Mouse (Mus musculus) stomach, embryonic 15.5 days (tissue): ENCODE results near the gene Pla2g15. TPM values are rescaled to one million over a fixed set of nuclear protein-coding genes. Genes with fewer than 3 reads are reported as not detected.
"Not testable (repeated sequence)": the region's sequence is repeated elsewhere in the genome, so short reads cannot be mapped to it uniquely, and the experiment has no call there.

ENCODE experiments used
- ATAC-seq: fragments of 200-750 bp; cut with Nextera tagmentation; 2 replicates; pipeline ENCODE4 v1.8.0; 2017; ENCODE audit warnings: low read depth, moderate number of reproducible peaks, moderate TSS enrichment; ENCODE audit not compliant: insufficient read depth, low FRiP score
- H3K27ac ChIP-seq: fragments of 300-500 bp; sonication (generic); 2 replicates; pipeline ENCODE4 v1.5.1; 2015; ENCODE audit warnings: mild to moderate bottlenecking, inconsistent platforms
- H3K27me3 ChIP-seq: fragments of 300-500 bp; sonication (generic); replicated peaks from 2 replicates; pipeline ENCODE4 v1.6.1; 2015; ENCODE audit warnings: inconsistent platforms
- H3K36me3 ChIP-seq: fragments of 300-500 bp; sonication (generic); 2 replicates; pipeline ENCODE4 v1.6.1; 2015; ENCODE audit warnings: inconsistent platforms
- H3K4me1 ChIP-seq: fragments of 300-500 bp; sonication (generic); 2 replicates; pipeline ENCODE4 v1.6.1; 2015; ENCODE audit warnings: inconsistent platforms
- H3K4me2 ChIP-seq: fragments of 300-500 bp; sonication (generic); 2 replicates; pipeline ENCODE4 v1.6.1; 2015; ENCODE audit warnings: mild to moderate bottlenecking, inconsistent platforms
- H3K4me3 ChIP-seq: fragments of 300-500 bp; sonication (generic); replicated peaks from 2 replicates; pipeline ENCODE4 v1.5.1; 2015; ENCODE audit warnings: inconsistent platforms
- H3K9ac ChIP-seq: fragments of 300-500 bp; sonication (generic); 2 replicates; pipeline ENCODE4 v1.6.1; 2015; ENCODE audit warnings: inconsistent platforms
- H3K9me3 ChIP-seq: fragments of 300-500 bp; sonication (generic); 2 replicates; pipeline ENCODE4 v1.6.1; 2016; ENCODE audit warnings: inconsistent platforms
- WGBS: fragments of 180-500 bp; shearing (Covaris S2); methylation state at CpG from one replicate; pipeline ENCODE4 v1.1.7; 2015; 5-methylcytosine and 5-hydroxymethylcytosine counted together
- polyA plus RNA-seq: library from polyadenylated mRNA; unstranded; fragments of >200 nt; fragmentation: Nextera tagmentation; extraction: Ambion mirVana; gene quantifications from 2 replicates; pipeline ENCODE4 v1.2.1, GENCODE M21; 2015

Pla2g15 gene
- polyA plus RNA-seq, 1 experiment from 2014 or later = 11.9 TPM

DNA sequence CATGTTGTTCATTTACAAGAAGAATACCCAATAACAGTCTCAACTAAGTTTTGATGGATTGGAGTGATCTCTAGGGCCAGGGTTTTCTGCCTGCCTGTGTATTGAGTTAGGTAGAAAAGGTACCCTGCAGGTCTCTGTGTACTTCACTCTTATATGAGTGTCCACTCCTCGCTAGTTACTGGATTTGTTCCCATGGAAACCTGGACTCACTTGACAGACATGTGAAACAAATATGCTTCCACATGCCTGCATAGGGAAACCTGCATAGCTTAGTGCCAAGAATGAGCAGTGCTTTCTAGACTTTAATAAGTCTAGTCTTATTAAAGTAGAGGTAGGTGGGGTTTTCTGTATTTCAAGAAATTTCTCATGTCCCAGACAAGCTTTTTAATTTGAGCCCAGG is 26.7 kb downstream of the Pla2g15 start:
- no peak overlapping the region for H3K4me2 ChIP-seq
- no peak overlapping the region for H3K4me3 ChIP-seq
- H3K36me3 ChIP-seq = peaks cover 1% of the 10 kb centered on the region; the same call in 1 of the 2 replicates
- H3K27ac ChIP-seq = no peak overlapping the region
- no peak overlapping the region for H3K9ac ChIP-seq
- H3K27me3 ChIP-seq = no peaks in the 10 kb centered on the region
- WGBS = 14% methylated on average over 1 of the region's 1 CpGs
- no peaks in the 10 kb centered on the region for H3K9me3 ChIP-seq
- peaks cover 8% of the 10 kb centered on the region; the same call in 1 of the 2 replicates for H3K4me1 ChIP-seq
- ATAC-seq = no peak

GRCm38 (mm10) chr8:106177594-106177993 is 27.4 kb downstream of the Pla2g15 start:
- Histone ChIP-seq H3K4me3 (no peak overlapping the region), H3K36me3 (peaks cover 3% of the 10 kb centered on the region; the same call in 1 of the 2 replicates), H3K27ac (no peak overlapping the region), H3K4me2 (no peak overlapping the region), H3K4me1 (peaks cover 8% of the 10 kb centered on the region; the same call in 1 of the 2 replicates), H3K9me3 (no peaks in the 10 kb centered on the region), H3K9ac (no peak overlapping the region), H3K27me3 (no peaks in the 10 kb centered on the region)
- 49% methylated on average over 1 of the region's 1 CpGs for WGBS
- ATAC-seq = no peak

DNA sequence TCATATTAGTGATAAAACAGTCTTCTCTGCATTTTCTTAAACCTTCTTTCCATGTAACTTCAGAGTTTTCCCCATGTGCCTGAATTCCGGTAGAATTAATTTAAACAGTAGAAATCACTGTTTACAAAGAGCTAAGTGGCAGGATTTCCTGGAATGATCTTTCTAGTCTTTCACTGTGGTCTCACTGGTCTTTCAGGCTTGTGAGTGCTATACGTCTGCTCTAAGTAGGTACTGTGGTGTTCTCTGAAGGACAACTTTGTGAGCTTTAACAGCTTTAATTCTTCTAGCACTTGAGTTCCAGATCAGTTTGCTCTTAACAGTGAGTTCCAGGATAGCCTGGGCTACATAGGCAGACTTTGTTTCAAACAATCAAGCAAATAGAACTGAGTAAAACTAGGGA is 28.2 kb downstream of the Pla2g15 start:
- Histone ChIP-seq H3K4me2 (no peak overlapping the region), H3K9ac (no peak overlapping the region), H3K27me3 (no peaks in the 10 kb centered on the region), H3K27ac (no peak overlapping the region), H3K4me3 (no peak overlapping the region), H3K9me3 (no peaks in the 10 kb centered on the region), H3K36me3 (peaks cover 3% of the 10 kb centered on the region; the same call in 1 of the 2 replicates), H3K4me1 (peaks cover 8% of the 10 kb centered on the region; the same call in 1 of the 2 replicates)
- ATAC-seq = no peak
- WGBS = 29% methylated on average over 2 of the region's 2 CpGs

DNA sequence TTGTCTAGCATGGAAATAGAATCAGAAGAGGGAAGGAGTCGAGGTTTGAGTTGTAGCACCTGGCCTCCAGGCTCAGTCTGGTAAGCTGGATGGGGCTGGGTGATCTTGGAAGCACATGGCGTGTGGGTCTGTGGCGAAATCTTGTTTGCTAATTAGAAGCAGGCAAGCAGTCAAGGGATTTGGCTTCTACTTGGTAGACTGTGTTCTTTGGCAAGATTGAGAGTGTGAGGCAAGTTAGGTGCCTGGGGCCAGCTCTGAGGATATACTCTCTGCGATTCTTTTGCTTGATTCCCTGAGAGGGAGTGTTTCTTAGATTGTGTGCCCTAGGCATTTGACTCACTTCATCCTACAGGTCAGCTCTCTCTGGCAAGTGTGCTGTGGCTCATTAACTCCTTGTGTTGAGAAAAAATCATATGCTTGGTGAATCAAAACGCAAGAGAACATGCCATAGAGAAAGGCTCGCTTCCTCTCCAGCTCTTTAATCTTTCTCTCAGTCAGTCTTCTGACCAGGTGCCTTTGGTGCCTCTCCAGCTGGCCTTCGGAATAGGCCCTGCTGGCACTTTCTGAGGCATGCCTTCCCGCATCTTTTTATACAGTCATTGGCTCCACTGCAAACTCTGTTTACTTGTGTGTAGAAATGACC is 35.5 kb downstream of the Pla2g15 start:
- H3K4me1 ChIP-seq = no peaks in the 10 kb centered on the region
- no peak overlapping the region for H3K27ac ChIP-seq
- no peak overlapping the region for H3K4me2 ChIP-seq
- ATAC-seq = no peak
- WGBS = 85% methylated on average over 8 of the region's 8 CpGs
- H3K9ac ChIP-seq = no peak overlapping the region
- no peaks in the 10 kb centered on the region for H3K27me3 ChIP-seq
- no peaks in the 10 kb centered on the region for H3K9me3 ChIP-seq
- no peak overlapping the region for H3K4me3 ChIP-seq
- peaks cover 6% of the 10 kb centered on the region; the same call in 1 of the 2 replicates for H3K36me3 ChIP-seq

DNA sequence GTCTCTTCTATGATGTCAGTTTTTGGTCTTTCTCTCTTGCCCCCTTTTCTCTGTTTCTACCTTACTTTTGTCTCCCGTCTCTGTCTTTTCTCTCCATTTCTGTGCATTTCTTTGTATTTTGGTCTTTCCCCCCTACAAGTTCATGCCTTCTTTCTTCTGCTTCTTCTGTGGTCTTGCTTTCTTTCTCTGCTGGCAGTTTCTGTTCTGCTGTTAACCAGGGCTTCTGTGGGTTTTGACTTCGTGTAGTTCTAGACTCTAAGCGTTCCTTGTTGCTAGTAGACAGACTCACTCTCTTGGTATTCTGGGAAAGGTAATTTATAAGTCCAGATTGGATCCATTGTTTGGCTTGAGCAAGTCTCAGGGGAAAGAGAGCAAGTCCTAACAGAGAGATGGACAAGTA is 36.2 kb downstream of the Pla2g15 start:
- WGBS = 94% methylated on average over 3 of the region's 3 CpGs
- H3K27me3 ChIP-seq = no peaks in the 10 kb centered on the region
- H3K9me3 ChIP-seq = no peaks in the 10 kb centered on the region
- no peak for ATAC-seq
- no peak overlapping the region for H3K4me3 ChIP-seq
- no peak overlapping the region for H3K4me2 ChIP-seq
- peaks cover 10% of the 10 kb centered on the region; the same call in 1 of the 2 replicates for H3K36me3 ChIP-seq
- no peak overlapping the region for H3K27ac ChIP-seq
- no peak overlapping the region for H3K9ac ChIP-seq
- no peaks in the 10 kb centered on the region for H3K4me1 ChIP-seq

DNA sequence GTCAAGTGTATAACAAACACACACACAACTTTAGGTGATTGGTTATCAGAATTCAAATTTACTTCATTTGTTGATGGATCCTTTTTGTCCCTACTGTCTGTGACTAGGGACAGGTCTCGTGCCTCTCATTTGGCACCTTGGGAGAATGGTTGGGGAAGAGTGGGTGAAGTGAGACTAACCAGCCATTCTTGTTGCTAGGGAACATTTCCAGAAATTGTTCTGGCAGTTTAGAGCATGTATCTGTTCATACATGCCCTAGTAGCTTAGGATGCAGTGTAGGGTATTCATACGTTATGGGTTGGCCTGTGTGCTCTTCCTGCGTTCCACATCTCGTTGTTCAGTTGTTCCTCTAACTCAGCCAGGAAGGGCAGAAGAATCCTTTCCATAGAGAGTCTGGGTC is 39.0 kb downstream of the Pla2g15 start:
- H3K4me1 ChIP-seq = no peaks in the 10 kb centered on the region
- H3K9ac ChIP-seq = no peak overlapping the region
- no peaks in the 10 kb centered on the region for H3K9me3 ChIP-seq
- H3K4me2 ChIP-seq = no peak overlapping the region
- WGBS = 87% methylated on average over 4 of the region's 4 CpGs
- no peak overlapping the region for H3K4me3 ChIP-seq
- H3K36me3 ChIP-seq = peaks cover 17% of the 10 kb centered on the region
- ATAC-seq = no peak
- no peaks in the 10 kb centered on the region for H3K27me3 ChIP-seq
- H3K27ac ChIP-seq = no peak overlapping the region

DNA sequence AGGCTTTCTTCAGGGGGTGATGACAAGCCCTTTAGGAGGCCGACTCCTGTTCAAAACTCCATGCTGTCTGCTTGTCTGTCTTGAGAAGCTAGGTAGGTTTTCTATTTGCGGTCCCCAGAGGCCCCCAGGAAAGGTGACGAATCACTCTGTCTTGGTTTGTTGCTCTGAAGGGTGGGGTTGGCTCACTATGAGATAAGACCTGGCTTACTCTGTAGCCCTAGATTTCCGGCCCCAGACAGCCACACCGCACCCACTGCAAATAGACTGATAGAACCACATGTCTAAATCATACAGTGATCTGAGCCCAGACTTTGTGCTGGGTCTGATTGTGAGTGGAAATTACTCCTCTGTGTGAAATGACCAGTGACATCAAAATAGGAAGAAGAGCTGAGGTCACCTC is 41.4 kb downstream of the Pla2g15 start:
- Histone ChIP-seq H3K4me3 (no peak overlapping the region), H3K4me1 (no peaks in the 10 kb centered on the region), H3K4me2 (no peak overlapping the region), H3K36me3 (peaks cover 19% of the 10 kb centered on the region), H3K27ac (no peak overlapping the region), H3K27me3 (no peaks in the 10 kb centered on the region), H3K9ac (no peak overlapping the region), H3K9me3 (no peaks in the 10 kb centered on the region)
- 59% methylated on average over 5 of the region's 5 CpGs for WGBS
- peak; percentile 60; the same call in 1 of the 2 replicates for ATAC-seq

- H3K9ac ChIP-seq = no peak overlapping the region
- H3K9me3 ChIP-seq = no peaks in the 10 kb centered on the region
- H3K27ac ChIP-seq = no peak overlapping the region
- H3K36me3 ChIP-seq = peaks cover 26% of the 10 kb centered on the region
- ATAC-seq = no peak
- 80% methylated on average over 6 of the region's 6 CpGs for WGBS
- H3K4me1 ChIP-seq = no peaks in the 10 kb centered on the region
- no peak overlapping the region for H3K4me2 ChIP-seq
- H3K27me3 ChIP-seq = no peaks in the 10 kb centered on the region
- H3K4me3 ChIP-seq = no peak overlapping the region
Observed at GRCm38 (mm10) chr8:106193162-106193561, 43.0 kb downstream of the Pla2g15 start.

DNA sequence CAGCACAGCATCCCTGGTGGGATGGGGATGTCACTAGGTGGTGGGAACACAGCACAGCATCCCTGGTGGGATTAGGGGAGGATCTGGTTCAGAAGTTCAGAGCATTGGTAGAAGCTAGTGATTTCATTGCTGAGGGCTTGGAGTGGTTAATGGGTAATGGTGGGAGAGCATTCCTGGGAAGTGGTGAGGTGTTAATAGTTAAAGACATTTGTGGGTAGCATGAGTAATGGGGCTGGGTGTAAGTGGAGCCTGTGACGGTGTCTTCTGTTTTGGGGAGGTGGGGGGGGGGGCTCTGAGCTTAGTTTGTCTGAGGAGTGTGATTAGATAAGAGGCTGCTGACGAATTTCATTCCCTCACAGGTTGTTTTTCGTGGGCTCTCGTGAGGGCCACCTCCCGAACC is 43.9 kb downstream of the Pla2g15 start:
- Histone ChIP-seq H3K9ac (no peak overlapping the region), H3K27me3 (no peaks in the 10 kb centered on the region), H3K9me3 (no peaks in the 10 kb centered on the region), H3K36me3 (peaks cover 30% of the 10 kb centered on the region), H3K4me2 (no peak overlapping the region), H3K4me3 (no peak overlapping the region), H3K27ac (no peak overlapping the region), H3K4me1 (no peaks in the 10 kb centered on the region)
- 74% methylated on average over 5 of the region's 5 CpGs for WGBS
- ATAC-seq = no peak

DNA sequence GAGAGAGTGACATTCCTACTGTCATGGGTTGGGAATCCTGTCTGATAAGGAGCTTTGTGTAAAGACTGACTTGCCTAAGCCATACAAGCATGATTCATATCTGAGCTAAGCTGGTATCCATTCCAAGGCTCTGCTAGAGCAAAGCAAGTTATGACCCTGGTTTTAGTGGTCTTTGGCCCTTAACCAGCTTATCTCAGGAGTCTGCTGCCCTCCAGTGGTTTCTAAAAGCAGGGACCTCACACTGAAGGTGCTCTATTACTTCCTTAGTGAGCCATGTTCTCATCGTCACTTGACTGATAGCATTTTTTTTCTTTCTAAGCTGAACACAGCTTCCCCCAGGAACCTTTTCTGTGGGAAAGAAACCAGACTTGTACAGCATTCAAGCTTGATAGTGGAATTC is 48.5 kb downstream of the Pla2g15 start:
- H3K9ac ChIP-seq = no peak overlapping the region
- no peak overlapping the region for H3K4me2 ChIP-seq
- H3K36me3 ChIP-seq = peaks cover 40% of the 10 kb centered on the region
- 9% methylated on average over 1 of the region's 1 CpGs for WGBS
- H3K9me3 ChIP-seq = no peaks in the 10 kb centered on the region
- no peak overlapping the region for H3K27ac ChIP-seq
- H3K27me3 ChIP-seq = no peaks in the 10 kb centered on the region
- no peak overlapping the region for H3K4me3 ChIP-seq
- ATAC-seq = no peak
- no peaks in the 10 kb centered on the region for H3K4me1 ChIP-seq

GRCm38 (mm10) chr8:106199596-106199995 is 49.4 kb downstream of the Pla2g15 start:
- H3K9ac ChIP-seq, H3K27ac ChIP-seq, H3K4me3 ChIP-seq, ATAC-seq, H3K4me2 ChIP-seq, H3K9me3 ChIP-seq, H3K27me3 ChIP-seq, H3K4me1 ChIP-seq: not testable (repeated sequence)
- peaks cover 45% of the 10 kb centered on the region for H3K36me3 ChIP-seq
- 75% methylated on average over 3 of the region's 3 CpGs for WGBS

DNA sequence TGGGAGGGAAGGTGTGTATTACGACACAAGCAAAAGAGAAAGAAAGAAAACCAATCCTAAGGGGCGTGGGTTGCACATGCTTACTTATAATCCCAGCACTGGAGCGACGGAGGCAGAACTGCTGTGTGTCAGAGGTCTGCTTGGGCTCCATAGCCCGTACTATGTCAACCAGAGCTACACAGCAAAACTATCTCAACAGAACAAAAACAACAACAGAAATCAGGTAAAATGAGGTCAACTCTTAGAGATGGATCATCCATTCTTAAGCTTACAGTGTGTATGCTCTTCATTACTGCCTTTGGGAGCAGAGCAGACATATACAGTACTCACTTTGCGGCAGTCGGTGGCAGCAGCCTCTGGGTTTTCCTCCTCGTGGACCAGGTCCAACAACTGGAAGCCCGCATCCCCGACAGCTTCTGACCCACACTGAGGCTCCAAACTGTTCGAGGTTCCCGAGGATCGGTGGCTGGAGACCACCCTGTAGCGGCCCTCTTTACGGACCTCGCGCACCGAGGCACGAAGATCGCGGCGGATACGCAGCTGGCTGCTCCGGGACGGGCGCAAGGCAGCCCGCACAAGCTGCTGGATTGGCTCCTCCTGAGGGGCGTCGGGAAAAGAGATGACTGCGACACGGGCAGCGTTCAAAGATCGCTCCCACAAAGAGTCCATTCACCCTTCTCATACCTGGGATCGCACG is 60.0 kb downstream of the Pla2g15 start:
- under 1% methylated on average over 35 of the region's 35 CpGs for WGBS
- Histone ChIP-seq H3K9me3 (no peaks in the 10 kb centered on the region), H3K36me3 (peaks cover 14% of the 10 kb centered on the region; the same call in 1 of the 2 replicates), H3K4me2 (peak overlapping the region; percentile 78), H3K27me3 (no peaks in the 10 kb centered on the region), H3K4me1 (peaks cover 12% of the 10 kb centered on the region; the same call in 1 of the 2 replicates), H3K27ac (peak overlapping the region; percentile 96), H3K9ac (peak overlapping the region; percentile 93), H3K4me3 (peak overlapping the region; percentile 95)
- peak; percentile 65 for ATAC-seq
